Mouse (Mus musculus) embryonic facial prominence, embryonic 12.5 days (tissue): ENCODE results near the gene Wdr37. TPM values are rescaled to one million over a fixed set of nuclear protein-coding genes. Genes with fewer than 3 reads are reported as not detected.

Experiments used
- microRNA-seq: library from miRNA; unstranded; fragments of <30 nt; microRNA quantifications from one replicate; pipeline ENCODE4, GENCODE M21; 2017
- polyA plus RNA-seq: library from polyadenylated mRNA; unstranded; fragments of >200 nt; fragmentation: Nextera tagmentation; extraction: Ambion mirVana; gene quantifications from 2 replicates; pipeline ENCODE4 v1.2.1, GENCODE M21; 2016

Wdr37 gene
- polyA plus RNA-seq, 1 experiment from 2014 or later, result 32.3 TPM

Small RNA genes within 50 kb of the gene (microRNA-seq; reads per million reads assigned to microRNA genes)
- gene Gm22750, result not detected

Other genes starting within 250 kb of the Wdr37 start
- gene Idi1, start 13.6 kb upstream of the Wdr37 start, polyA plus RNA-seq, result 66.8 and 83.4 TPM in 2 replicates
- gene Gm9745, start 76.3 kb upstream of the Wdr37 start, polyA plus RNA-seq, result not detected in 2 replicates
- 0.06 TPM in 1 of 2 replicates, not detected in the other for gene Idi2, start 81.0 kb upstream of the Wdr37 start, polyA plus RNA-seq
- 90.7 and 93.2 TPM in 2 replicates for gene Gtpbp4, start 124.2 kb upstream of the Wdr37 start, polyA plus RNA-seq
- gene Larp4b, start 222.0 kb upstream of the Wdr37 start, polyA plus RNA-seq, result 31.7 and 33.6 TPM in 2 replicates